Mouse (Mus musculus): ENCODE measurements around the gene Itgb3bp.
A peak's percentile ranks its signal among the peaks of the same experiment; 100 is the strongest.

Gene Itgb3bp

DNA sequence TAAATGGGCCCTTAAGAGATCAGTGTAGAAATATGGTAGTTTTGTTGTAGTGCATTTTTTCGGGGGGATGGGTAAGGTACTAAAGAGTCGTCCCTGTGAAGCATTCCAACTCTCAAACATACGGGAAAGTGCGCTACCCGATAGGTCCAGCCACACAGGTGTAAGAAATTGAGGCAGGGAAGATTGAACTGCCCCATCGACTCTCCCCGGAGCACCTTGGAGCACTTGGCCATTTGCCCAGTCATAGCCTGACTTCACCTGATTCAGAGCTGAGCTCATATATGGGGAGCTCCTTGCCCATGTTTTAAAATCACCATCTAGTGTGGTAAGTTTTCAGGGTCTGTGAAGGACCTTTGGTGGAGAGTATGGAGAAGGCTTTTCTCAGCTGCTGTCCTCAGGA lies 5.2 kb upstream of the Itgb3bp start:
- DNase-seq (ENCODE audit: low spot score in 2 of 2), result peak in 1 of 2 experiments; percentile 25

DNA sequence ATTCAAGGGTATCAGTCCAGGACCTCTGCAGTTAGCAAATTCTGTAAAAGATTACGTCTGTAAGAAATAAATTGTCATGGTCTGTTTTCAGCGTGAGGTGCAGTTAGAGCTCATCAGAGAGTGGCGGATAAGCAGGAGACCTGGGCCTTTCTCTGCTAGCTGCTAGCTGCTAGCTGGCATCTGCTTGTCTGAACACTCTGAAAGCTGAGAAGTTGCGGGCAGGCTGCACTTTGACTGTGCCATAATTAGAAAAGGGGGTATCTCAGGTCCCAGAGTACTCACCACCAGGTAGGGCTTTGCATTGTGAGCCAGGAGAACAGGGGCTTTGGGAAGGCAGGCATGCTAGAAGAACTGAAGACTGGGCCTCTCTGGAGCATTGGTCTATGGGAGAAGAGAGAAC lies 2.2 kb upstream of the Itgb3bp start:
- DNase-seq (ENCODE audit: low spot score in 2 of 2), result peak in 1 of 2 experiments; percentile 15

DNA sequence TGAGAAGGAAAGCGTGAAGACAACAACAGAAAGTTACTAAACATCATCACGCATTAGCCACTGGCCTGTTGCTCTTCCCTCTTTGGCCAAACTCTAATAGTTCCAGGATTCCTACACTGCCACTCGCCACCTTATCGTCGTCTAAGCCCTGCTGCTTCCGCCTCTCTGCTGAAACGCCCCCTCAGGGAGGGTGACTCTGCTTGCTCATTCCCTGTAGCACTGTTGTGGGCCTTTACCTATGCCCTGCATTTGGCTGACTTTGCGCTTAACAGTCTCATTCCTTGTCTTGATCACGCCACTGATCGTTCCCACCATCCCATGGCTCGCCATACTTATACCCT lies 1.6 kb upstream of the Itgb3bp start:
- DNase-seq (ENCODE audit: low spot score in 2 of 2), result no peak

DNA sequence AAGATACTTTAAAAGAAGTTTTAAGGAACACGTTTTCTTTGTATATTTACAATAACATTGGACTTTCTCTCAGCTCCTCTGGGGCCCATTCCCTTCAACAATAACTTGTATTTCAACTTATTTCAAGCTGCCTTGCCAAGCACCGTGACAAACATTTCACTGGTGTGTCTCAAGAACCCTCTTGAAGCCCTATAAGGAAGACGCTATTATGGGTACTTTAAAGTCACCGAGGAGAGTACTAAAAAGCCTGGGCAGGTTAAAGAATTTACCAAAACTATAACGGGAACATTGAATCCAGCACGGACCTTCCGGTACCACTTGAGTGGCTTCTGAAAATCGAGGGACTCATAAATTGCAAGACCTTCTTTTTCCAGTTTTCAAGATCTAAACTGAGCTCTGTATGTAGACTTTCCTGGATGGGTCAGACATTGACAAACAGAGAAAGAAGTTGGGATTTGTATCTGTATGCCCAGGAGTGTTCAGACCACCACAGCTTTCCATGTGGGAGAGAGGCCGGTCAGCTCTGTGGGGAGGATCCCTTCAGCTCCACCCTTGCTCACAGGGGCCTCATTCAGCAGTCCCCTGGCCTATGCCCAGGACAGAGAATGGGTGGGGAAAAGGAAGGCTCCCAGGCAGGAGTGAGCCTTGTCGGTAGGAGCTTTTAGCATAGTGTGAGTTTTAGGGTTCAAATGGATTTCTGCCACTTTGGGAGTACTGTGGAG lies 1.1 kb upstream of the Itgb3bp start:
- no peak for DNase-seq (ENCODE audit: low spot score in 2 of 2)

DNA sequence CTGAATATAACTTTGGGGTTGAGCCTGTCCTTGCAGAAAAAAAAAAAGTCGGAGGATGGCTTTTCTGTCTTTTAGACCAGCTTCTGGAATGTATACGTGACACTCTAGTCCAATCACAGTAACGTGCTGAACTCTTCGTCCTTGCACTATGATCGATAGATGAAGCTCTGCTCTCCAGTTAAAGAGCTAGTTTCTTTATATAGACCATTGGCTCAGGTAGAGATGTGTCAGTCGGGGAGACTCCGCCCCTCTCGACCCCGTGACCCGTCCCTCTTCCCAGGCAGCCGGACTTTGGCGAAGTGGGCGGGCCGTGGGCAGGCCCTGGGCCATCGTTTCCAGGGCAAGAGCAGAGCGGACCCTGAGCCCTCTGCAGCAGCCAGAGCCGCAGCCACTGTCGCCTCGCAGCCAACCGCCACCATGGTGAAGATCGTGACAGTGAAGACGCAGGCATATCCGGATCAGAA lies 432 bp downstream of the Itgb3bp start, which contains the start of gene Pgm1:
Pgm1 (plus strand) TSS at position 266 of the 464 bp plus-strand sequence.
- peak in 1 of 2 experiments; percentile 78 for DNase-seq (ENCODE audit: low spot score in 2 of 2)

DNA sequence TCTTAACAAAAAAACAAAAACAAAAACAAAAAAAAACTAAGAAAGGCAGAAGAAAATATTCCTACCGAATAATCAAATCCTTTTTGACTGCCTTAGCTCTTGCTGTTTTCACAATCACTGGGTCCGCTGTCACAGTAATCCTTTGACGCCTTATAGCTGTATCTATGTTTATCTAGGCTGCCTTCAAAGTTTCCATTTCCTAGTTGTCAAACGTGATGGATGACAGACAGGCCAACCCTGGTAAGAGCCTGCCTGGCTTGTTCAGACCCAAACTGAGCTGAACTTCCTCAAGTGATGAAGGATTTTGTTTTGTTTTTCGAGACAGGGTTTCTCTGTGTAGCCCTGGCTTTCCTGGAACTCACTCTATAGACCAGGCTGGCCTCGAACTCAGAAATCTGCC lies 1.1 kb downstream of the Itgb3bp start:
- no peak for DNase-seq (ENCODE audit: low spot score in 2 of 2)

DNA sequence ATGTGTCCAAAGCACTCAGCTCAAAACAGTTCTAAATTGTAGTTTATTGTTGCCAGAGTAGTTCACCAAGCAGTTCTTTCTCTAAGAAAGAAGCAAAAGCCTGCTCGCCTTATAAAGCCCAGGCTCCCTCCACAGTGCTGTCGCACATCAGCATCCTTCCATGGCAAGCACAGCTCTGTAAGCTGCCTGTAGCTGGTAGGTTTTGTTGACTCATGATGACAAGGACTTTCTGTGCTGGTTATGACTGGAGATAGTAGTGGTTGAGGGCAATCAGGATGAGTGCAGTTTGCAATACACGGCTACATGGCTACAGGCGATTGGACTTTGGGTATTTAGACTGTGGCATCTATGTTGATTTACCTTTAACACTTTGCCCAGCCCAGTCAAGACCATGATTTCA lies 3.2 kb downstream of the Itgb3bp start:
- DNase-seq (ENCODE audit: low spot score in 2 of 2), result no peak

DNA sequence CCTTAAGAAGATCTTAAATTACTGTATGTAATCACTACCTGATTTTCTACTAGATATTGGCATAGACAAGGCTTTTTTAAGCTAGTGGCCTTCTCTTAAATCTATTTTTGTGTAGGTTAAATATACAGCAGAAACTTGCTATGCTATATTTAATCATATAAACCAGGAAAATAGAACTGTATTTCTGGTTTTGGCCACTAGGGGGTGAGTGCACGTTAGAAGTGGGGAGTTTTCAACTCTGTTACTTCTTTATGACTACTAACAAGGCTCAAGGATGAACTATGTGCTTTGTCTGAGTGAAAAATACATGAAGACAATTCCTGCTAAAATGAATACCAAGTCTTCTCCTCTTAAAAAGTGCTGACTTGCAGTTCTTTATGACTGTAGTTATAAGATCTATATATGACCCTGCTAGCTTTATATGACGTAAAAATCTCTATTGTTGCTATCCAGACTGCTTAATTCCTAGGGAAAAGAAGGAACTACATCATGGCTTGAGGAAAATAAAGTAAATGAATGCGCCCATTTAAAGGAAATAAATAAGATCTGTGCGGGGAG lies 15.6 kb downstream of the Itgb3bp start:
- no peak for DNase-seq (ENCODE audit: low spot score in 2 of 2)

DNA sequence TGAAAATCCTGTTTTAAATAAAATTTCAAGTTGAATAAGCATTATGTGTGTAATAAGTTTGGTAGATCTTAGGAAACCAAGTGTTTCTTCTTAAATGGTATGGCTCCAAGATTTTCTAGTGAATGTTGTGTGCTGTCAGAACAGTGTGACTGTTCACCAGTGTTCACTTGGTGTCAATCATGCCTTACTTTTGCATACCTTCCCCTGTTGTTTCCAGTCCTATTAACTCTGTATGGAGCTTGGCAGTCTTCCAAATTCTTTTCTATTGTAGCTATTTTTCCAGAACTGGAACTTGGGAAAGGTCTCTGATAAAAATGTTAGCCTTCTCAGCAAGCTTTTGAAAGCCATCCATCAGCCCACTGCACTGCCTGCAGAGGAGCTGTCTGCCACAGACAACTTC lies 47.2 kb downstream of the Itgb3bp start:
- DNase-seq (ENCODE audit: low spot score in 2 of 2), result no peak

DNA sequence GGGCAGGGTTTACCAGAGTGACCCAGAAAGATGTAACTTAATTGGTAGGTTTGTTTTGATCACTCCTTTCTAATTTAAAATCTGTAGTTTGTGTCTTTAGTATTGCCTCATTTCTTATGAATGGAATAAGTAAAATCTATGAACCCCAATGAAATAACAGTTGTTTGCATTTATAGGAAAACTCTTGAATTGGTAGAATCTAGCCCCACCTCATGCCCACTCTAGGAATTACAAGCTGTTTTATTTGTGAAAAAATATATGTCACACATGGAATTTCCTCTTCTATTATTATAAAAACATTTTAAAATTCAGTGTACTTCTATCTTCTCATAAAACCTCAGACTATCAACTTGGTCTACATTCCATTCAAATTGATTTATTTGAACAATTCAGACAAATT lies 47.7 kb downstream of the Itgb3bp start:
- DNase-seq (ENCODE audit: low spot score in 2 of 2), result peak in 1 of 2 experiments; percentile 27

DNA sequence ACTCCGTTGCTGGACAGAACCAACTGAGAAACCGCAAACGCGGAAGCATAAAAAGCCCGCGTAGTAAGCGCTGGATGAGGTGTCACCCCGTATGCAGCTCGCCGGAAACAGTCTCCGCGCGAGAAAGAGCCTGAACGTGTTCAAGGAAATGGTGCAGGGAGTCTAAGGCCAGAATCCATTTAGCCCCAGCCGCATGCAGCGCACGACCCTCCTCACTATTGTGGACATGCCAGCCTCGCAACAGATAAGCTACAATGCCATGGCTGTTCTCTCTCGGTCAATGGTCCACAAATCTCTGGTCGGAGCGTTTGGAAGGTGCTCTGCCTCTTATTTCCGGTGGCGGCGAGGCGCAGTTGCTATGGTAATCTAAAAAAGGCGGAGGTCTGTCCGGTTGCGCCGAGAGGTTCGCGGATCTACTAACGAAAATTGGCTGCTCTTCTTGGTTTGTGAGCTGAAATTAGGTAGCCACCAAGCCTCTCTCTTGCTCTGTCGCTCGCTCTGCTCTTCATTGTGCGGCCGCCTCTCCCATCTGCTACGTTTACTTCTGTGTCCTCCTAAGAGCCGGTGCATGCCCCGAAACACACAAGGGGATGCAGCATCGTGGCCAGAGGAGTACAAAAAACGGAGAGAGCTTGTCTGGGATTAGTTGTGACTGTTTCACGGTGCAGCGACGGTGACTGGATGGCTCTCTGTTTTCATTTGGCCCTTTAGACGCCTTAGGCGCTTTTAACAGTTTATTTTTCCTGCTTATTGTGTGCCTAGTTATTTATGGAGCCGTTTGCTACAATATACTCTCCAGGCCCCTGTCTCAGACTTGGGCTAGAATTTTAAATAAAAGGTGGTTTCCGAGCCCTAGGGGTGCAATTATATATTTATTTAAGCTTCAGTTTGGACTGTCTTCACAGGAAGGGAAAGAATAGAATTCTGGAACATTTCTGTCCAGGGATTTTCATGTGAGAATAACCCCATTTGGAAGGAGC lies 100.2 kb downstream of the Itgb3bp start, which contains the start of gene Efcab7:
Efcab7 (plus strand) TSS at position 105 of the 980 bp plus-strand sequence.
- DNase-seq (ENCODE audit: low spot score in 2 of 2), result peak; percentile 91

DNA sequence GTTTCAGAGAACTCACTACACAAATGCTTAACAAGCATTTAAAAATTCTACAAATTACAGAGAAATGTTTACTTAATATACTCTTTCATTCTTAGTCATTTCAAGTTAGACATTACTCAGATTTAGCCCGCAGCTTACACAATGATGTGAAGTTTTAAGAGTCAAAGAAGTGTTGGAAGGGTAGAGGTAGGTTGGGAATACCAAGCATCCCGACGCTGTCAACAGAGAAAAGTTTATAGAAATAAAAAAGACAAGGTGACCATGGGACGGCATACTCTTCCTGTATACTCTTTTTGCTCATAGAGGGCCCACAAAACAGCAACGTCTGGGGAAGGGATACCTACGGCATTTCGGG lies 100.9 kb downstream of the Itgb3bp start:
- DNase-seq (ENCODE audit: low spot score in 2 of 2), result no peak

DNA sequence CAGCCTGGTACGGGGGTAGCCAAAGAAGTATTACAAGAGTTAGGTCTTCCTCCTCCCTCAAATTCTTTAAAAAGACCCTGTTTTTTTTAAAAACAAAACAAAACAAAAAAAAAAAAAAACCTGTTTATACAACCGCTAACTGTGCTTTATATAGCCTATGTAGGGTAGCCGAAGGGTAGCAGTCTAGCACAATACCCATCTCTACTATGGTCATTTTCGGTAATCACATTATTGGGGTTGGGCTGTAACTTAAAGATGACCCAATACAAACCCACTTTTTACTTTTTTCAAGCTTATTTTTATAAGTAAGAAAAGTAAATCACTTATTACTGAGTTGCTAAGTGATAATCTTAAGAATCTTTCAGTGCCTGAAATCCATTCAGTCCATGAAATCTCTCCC lies 101.3 kb downstream of the Itgb3bp start:
- no peak for DNase-seq (ENCODE audit: low spot score in 2 of 2)

DNA sequence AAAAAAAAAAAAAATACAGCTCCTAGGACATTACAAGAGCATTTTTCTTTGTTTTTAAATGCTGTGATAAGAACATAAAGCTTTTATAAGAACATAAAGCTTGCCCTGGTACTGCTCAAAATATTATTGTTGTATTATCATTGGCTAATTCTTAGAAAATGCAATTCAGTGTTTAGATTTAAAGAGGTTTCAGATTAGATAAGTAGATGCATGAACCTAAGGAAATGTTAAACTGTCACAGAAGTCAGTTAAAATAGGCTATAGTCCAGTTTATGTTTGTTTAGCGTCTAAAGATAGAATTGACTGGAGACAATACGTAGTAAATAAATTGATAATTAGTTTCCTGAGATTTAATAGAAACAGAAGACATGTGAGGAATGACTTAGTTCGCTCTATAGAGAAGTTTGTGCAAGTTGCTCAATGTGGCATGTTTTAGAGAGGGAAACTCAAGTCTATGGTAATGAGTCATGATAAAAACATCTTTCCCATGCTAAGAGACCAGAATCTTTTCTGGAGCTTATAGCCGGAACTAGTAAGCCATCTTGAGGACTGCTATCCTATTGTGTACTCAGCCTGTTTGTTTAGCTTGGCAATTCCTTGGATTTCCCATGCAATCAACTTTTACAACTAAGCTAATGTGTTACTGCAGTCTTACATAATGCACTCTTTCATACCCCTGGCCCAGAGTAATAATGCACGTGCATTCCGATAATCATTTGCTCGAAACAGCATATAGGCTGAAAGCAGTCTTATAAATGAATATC lies 112.7 kb downstream of the Itgb3bp start:
- no peak for DNase-seq (ENCODE audit: low spot score in 2 of 2)

DNA sequence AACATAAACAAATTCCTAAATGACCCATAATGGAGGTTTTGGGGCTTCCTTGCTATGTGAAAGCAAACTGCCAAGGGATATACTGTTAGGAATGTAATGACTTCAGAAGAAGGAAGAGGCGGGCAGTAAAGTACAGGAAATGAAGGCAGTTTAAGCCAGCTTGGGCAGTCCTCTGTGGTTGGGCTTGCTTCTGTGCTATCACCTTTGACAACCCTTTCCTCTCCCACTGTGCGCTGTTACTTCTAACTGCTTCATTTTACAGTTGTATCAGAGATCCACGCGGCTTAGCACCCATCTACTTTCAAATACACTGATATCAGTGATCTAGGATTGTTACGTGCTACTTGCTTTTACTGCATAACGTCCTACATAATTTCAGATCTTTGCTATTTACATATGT lies 137.2 kb downstream of the Itgb3bp start:
- no peak for DNase-seq (ENCODE audit: low spot score in 2 of 2)

DNA sequence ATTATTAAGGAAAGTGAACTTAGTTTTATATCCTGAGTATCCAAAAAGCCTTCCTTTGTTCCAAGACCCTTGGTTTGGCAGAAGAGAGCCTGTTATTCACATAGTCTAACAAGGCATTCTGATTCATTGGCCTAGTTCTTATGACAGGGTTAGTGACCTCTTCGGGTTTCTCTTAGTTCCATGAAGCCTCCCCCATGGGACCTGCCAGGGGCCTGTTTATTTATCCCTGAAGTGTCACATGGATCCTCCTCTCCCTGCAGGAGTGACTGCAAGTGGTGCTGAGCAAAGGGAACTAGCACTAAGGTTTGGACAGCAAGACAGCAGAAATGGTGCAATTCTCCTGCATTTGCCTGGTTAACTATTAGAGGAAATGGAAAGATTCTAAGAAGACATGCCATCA lies 156.6 kb downstream of the Itgb3bp start:
- DNase-seq (ENCODE audit: low spot score in 2 of 2), result no peak

DNA sequence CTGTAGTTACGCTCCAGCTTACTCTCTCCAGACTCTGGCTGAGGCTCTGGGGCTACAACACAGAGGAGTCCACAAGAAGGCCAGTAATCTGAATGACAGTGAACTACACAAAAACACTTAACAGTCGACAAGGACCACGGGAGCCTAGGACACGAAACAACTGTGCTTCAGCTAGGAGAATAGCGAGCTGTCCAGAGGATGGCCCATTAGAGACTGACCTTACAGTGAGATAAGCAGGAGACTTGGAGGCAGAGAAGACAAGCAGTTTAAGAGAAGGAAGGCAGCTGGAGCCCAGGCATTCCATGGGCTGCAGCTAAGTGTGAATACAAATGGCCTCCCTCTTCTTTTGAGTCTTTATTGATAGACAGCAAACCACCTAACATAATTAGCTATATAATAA lies 159.1 kb downstream of the Itgb3bp start:
- no peak for DNase-seq (ENCODE audit: low spot score in 2 of 2)

DNA sequence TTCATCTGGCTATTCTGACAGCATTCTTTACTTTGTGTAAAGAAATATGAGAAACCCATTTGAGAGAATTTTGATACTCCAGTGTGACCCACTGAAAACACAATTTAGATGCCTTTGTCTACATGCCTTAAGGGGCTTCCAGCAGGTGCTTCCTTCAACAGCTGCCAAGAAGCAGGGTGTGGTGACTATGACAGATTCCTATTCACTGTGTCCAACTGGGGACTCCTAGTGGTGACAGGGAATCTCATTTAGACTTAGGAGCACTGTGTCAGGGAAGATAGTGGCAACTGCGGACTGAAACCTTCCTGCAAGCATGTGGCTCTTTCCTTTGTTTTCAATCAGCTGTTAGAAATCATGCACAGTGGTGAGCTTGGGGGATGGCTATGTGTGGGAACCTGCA lies 162.9 kb downstream of the Itgb3bp start:
- no peak for DNase-seq (ENCODE audit: low spot score in 2 of 2)

DNA sequence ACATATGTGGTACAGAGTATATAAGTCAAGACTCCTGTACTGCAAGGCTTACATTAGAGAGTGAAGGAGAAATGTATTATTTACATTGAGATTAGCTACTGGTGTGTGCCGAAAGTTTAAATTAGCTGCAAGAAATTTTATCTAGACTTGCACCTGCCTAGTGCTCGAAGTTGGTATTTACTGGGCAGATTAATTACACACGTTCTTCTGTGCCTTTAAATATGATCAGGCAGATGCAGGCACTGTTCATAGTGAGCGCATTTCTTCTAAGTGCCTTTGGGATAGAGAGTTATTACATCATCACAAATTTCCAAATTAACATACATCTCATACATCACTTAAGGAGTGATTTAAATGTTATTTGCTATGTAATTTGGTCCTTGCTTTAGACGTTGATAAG lies 163.3 kb downstream of the Itgb3bp start:
- no peak for DNase-seq (ENCODE audit: low spot score in 2 of 2)

DNA sequence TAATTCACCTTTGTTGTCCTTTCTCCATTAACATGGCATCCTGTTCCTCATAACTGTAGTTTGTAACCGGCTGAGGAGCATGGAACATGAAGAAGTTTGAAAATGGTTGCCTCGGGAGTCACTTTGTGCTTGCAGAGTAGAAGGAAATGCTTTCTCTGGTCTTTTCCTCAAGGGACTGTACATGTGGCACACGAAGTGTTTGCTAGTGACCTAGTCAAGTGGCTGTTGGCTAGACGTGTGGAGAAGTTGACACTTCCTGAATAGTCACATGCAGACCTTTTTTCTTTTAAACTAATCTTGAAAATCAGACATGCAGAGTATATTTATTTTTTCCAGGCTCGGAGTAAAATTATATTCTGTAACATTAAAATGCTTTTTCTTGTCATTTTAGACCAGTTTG lies 177.2 kb downstream of the Itgb3bp start:
- no peak for DNase-seq (ENCODE audit: low spot score in 2 of 2)

DNA sequence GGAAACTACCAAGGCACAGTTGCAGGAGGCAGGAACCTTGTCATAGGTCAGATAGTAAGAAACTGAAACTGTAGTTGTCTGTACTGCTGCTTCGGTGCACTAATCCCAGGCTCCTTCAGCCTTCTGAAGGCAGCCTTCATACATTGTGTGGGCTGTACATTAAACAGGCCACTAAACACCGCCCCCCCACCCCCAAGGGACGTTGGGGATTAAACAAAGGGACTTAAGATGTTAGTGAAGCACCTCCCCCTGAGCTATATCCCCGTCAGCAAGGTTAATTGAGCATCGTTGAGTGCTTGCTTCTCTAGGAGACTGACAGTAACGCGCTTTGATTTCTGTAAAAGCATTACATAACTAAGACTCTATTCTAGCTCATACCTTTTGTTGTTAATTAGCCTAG lies 189.8 kb downstream of the Itgb3bp start:
- no peak for DNase-seq (ENCODE audit: low spot score in 2 of 2)

Data from right cerebral cortex, postnatal 10 days (tissue).